Mouse (Mus musculus): Measurements from ENCODE around the gene Nrcam. TPM values are rescaled to one million over a fixed set of nuclear protein-coding genes. Genes with fewer than 3 reads are reported as not detected.

Gene Nrcam
- polyA plus RNA-seq, 1 experiment from 2014 or later, result 22.0 TPM

DNA sequence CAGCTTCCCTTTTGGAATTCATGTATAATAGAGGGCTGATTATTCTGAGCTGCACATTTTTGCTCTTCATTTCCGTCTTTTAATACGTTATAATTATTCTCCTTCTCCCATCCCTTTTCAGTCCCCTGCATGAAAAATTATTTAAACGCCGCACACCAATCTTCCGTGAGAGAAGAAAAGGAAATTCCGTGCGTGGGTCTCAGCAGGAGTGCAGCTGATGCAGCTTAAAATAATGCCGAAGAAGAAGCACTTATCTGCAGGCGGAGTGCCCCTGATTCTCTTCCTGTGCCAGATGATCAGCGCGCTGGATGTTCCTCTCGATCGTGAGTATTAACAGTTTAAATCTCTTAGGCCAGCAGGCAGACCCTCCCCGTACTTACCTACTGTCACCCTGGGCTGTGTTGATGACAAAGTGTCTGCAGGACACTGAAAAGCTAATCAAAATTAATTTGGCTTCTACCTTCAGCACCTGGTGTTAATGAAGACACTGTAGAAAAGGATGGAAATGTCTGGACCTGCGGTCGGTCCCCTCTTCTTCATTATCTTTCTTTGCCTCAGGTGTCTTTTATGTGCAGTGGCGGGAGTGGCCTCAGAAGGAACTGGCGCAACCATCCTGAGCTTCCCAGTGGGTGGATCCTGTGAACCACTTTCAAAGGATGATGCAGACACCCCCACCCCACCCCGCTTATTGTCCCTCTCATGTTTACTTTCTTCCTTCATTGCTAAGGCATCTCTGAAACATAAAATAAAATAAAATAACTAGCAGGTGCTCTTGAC is 203.8 kb downstream of the Nrcam start:
- Histone ChIP-seq H3K4me3 (no peak overlapping the region), H3K4me2 (no peak overlapping the region), H3K27me3 (no peaks in the 10 kb centered on the region), H3K9ac (no peak overlapping the region), H3K27ac (no peak overlapping the region), H3K36me3 (no peaks in the 10 kb centered on the region), H3K9me3 (no peaks in the 10 kb centered on the region), H3K4me1 (no peaks in the 10 kb centered on the region)
- WGBS, result 67% methylated on average over 19 of the region's 19 CpGs
- no peak for ATAC-seq (ENCODE audit: borderline replicate concordance, extremely low read depth, low FRiP score, low TSS enrichment)

DNA sequence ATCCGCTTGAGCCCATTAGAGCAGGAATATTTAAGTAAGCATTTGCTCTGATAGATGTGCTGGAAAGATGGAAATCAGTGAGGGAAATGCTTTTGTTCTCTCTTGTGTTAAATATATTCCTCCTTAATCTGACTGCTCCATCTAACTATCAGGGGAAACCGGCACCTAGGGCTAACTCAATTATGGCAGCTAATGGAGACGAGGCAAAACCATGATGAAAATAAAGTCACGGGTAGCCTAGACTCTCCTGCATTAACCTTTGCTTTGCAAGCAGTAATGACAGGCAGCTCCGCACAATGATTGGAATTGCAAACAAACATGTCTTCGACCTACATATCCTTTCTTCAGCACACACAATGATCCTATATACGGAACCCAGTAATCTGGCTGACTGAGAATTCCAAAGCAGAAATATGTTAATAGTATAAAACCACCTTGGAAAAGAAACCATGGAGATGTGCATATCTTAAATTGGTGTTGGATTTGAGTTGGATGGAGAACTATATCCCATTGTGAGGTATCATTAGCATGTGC is 205.5 kb downstream of the Nrcam start:
- H3K4me2 ChIP-seq, result no peak overlapping the region
- 82% methylated on average over 7 of the region's 7 CpGs for WGBS
- no peak overlapping the region for H3K4me3 ChIP-seq
- ATAC-seq (ENCODE audit: borderline replicate concordance, extremely low read depth, low FRiP score, low TSS enrichment), result no peak
- no peaks in the 10 kb centered on the region for H3K4me1 ChIP-seq
- no peaks in the 10 kb centered on the region for H3K9me3 ChIP-seq
- no peak overlapping the region for H3K27ac ChIP-seq
- H3K27me3 ChIP-seq, result no peaks in the 10 kb centered on the region
- H3K9ac ChIP-seq, result no peak overlapping the region
- H3K36me3 ChIP-seq, result no peaks in the 10 kb centered on the region

- no peak overlapping the region for H3K4me2 ChIP-seq
- WGBS, result 19% methylated on average over 5 of the region's 5 CpGs
- no peaks in the 10 kb centered on the region for H3K9me3 ChIP-seq
- no peaks in the 10 kb centered on the region for H3K36me3 ChIP-seq
- no peak overlapping the region for H3K27ac ChIP-seq
- no peaks in the 10 kb centered on the region for H3K4me1 ChIP-seq
- H3K9ac ChIP-seq, result no peak overlapping the region
- no peak for ATAC-seq (ENCODE audit: borderline replicate concordance, extremely low read depth, low FRiP score, low TSS enrichment)
- H3K27me3 ChIP-seq, result no peaks in the 10 kb centered on the region
- H3K4me3 ChIP-seq, result no peak overlapping the region
Observed at GRCm38 (mm10) chr12:44535623-44536022, 206.9 kb downstream of the Nrcam start.

- no peaks in the 10 kb centered on the region for H3K27me3 ChIP-seq
- H3K4me1 ChIP-seq, result peaks cover 10% of the 10 kb centered on the region; the same call in 1 of the 2 replicates
- H3K27ac ChIP-seq, result no peak overlapping the region
- no peak overlapping the region for H3K4me3 ChIP-seq
- H3K9me3 ChIP-seq, result no peaks in the 10 kb centered on the region
- 49% methylated on average over 8 of the region's 8 CpGs for WGBS
- ATAC-seq (ENCODE audit: borderline replicate concordance, extremely low read depth, low FRiP score, low TSS enrichment), result peak; percentile 21; the same call in 1 of the 2 replicates
- H3K4me2 ChIP-seq, result no peak overlapping the region
- H3K36me3 ChIP-seq, result no peaks in the 10 kb centered on the region
- no peak overlapping the region for H3K9ac ChIP-seq
Observed at GRCm38 (mm10) chr12:44547721-44548369, 219.2 kb downstream of the Nrcam start.

GRCm38 (mm10) chr12:44548465-44548864 is 219.8 kb downstream of the Nrcam start:
- WGBS, result 32% methylated on average over 9 of the region's 9 CpGs
- no peaks in the 10 kb centered on the region for H3K9me3 ChIP-seq
- ATAC-seq (ENCODE audit: borderline replicate concordance, extremely low read depth, low FRiP score, low TSS enrichment), result peak; percentile 23; the same call in 1 of the 2 replicates

DNA sequence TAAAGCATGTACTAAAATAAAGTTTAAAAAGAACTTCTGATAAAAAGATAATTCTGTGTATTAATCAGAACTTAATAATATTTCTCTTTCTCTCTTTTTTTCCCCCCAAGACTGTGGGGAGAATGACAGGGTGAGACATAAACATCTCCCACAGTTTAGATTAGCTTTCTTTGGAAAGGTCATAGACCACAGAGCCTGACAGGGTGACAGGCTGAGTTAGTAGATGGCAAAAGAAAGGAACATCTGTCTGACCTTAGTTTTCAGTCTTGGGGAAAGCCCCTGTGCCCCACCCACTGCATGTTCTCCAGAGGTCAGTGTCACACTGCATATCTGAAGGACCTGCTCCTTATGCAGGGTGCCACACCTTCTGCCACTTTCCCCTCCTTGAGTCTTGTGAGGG is 222.9 kb downstream of the Nrcam start:
- H3K36me3 ChIP-seq, result no peaks in the 10 kb centered on the region
- ATAC-seq (ENCODE audit: borderline replicate concordance, extremely low read depth, low FRiP score, low TSS enrichment), result peak; percentile 74
- no peak overlapping the region for H3K4me3 ChIP-seq
- H3K27me3 ChIP-seq, result no peaks in the 10 kb centered on the region
- H3K27ac ChIP-seq, result no peak overlapping the region
- H3K4me1 ChIP-seq, result peaks cover 19% of the 10 kb centered on the region; the same call in 1 of the 2 replicates
- no peaks in the 10 kb centered on the region for H3K9me3 ChIP-seq
- no peak overlapping the region for H3K4me2 ChIP-seq
- H3K9ac ChIP-seq, result no peak overlapping the region

More at GRCm38 (mm10) chr12:44548465-44548864, 219.8 kb downstream of the Nrcam start:
- Histone ChIP-seq H3K4me1 (peaks cover 14% of the 10 kb centered on the region; the same call in 1 of the 2 replicates), H3K4me2 (no peak overlapping the region), H3K36me3 (no peaks in the 10 kb centered on the region), H3K9ac (no peak overlapping the region), H3K27me3 (no peaks in the 10 kb centered on the region), H3K27ac (no peak overlapping the region), H3K4me3 (no peak overlapping the region)

DNA sequence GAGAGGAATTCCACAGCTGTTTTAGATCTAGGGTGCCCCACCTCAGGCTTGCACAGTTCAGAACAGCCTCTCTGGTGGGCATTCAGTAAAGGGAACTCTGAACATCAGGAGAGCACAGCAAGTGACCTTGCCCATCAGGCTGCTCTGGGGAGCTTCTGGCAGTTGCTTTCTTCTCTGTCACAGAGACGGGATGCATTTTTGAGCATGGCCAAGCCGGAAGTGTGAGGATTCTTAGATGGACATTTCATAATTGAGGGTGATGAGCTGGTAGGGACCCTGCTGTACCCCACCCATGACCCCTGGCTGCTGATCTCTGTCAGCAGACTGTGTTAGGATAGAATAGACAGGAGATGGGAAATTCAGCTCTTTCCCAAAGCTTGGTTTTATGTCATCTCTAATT is 225.4 kb downstream of the Nrcam start:
- H3K4me2 ChIP-seq, result no peak overlapping the region
- no peak for ATAC-seq (ENCODE audit: borderline replicate concordance, extremely low read depth, low FRiP score, low TSS enrichment)
- H3K27me3 ChIP-seq, result no peaks in the 10 kb centered on the region
- H3K9me3 ChIP-seq, result no peaks in the 10 kb centered on the region
- H3K9ac ChIP-seq, result no peak overlapping the region
- no peaks in the 10 kb centered on the region for H3K36me3 ChIP-seq
- peaks cover 17% of the 10 kb centered on the region; the same call in 1 of the 2 replicates for H3K4me1 ChIP-seq
- H3K27ac ChIP-seq, result no peak overlapping the region
- H3K4me3 ChIP-seq, result no peak overlapping the region
- WGBS, result 58% methylated on average over 2 of the region's 2 CpGs

DNA sequence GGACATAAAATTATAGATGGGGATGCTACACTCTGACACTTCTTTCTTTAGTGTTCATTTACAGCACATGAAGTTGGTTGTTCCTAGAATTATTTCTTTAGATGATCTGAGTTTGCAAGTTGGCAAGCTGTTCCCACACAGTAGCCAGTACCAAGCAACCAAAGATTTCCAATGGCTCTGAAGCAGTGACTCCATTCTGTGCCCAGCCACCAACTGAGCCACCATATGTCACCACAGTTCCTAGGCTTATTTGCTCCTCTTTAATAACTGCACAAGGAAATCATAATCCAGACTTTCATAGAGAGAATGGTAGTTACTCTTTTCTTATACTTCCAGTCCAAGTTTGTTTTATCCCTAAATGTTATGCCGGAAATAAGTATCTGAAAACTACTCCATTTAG is 226.1 kb downstream of the Nrcam start:
- Histone ChIP-seq H3K4me2 (no peak overlapping the region), H3K4me1 (peaks cover 18% of the 10 kb centered on the region; the same call in 1 of the 2 replicates), H3K27me3 (no peaks in the 10 kb centered on the region), H3K27ac (no peak overlapping the region), H3K4me3 (no peak overlapping the region), H3K9ac (no peak overlapping the region), H3K36me3 (no peaks in the 10 kb centered on the region), H3K9me3 (no peaks in the 10 kb centered on the region)
- 82% methylated on average over 1 of the region's 1 CpGs for WGBS
- ATAC-seq (ENCODE audit: borderline replicate concordance, extremely low read depth, low FRiP score, low TSS enrichment), result no peak

DNA sequence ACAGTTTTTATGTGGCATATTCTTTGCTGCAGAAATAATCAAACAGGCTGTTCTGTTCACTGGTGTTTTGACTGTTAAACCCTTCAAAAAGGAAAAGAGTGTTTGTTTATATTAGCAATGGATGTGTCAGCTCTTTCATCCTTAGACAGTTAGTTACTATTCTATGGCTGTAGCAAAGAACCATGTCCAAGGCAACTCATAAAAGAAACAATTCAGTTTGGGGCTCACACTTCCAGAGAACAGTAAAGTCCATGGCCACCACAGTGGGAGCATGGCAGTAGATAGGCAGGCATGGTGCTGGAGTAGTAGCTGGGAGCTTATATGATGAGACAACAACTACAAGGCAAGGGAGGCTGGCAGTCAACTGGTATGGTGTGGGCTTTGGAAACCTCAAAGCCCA is 231.3 kb downstream of the Nrcam start:
- H3K4me1 ChIP-seq, result 0 out of 2 replicates have a peak, but pooled peaks cover 6% of the 10 kb centered on the region
- H3K36me3 ChIP-seq, result no peaks in the 10 kb centered on the region
- H3K4me3 ChIP-seq, result no peak overlapping the region
- no peak overlapping the region for H3K9ac ChIP-seq
- peak overlapping the region; percentile 18; the same call in 1 of the 2 replicates for H3K27ac ChIP-seq
- H3K9me3 ChIP-seq, result no peaks in the 10 kb centered on the region
- ATAC-seq (ENCODE audit: borderline replicate concordance, extremely low read depth, low FRiP score, low TSS enrichment), result peak; percentile 65
- H3K4me2 ChIP-seq, result no peak overlapping the region
- H3K27me3 ChIP-seq, result no peaks in the 10 kb centered on the region

- WGBS, result 76% methylated on average over 7 of the region's 7 CpGs
- no peak overlapping the region for H3K27ac ChIP-seq
- no peaks in the 10 kb centered on the region for H3K9me3 ChIP-seq
- H3K27me3 ChIP-seq, result no peaks in the 10 kb centered on the region
- H3K9ac ChIP-seq, result no peak overlapping the region
- H3K36me3 ChIP-seq, result no peaks in the 10 kb centered on the region
- no peak overlapping the region for H3K4me3 ChIP-seq
- no peaks in the 10 kb centered on the region for H3K4me1 ChIP-seq
- H3K4me2 ChIP-seq, result no peak overlapping the region
- ATAC-seq (ENCODE audit: borderline replicate concordance, extremely low read depth, low FRiP score, low TSS enrichment), result no peak
Observed at GRCm38 (mm10) chr12:44570070-44570469, 241.4 kb downstream of the Nrcam start.

DNA sequence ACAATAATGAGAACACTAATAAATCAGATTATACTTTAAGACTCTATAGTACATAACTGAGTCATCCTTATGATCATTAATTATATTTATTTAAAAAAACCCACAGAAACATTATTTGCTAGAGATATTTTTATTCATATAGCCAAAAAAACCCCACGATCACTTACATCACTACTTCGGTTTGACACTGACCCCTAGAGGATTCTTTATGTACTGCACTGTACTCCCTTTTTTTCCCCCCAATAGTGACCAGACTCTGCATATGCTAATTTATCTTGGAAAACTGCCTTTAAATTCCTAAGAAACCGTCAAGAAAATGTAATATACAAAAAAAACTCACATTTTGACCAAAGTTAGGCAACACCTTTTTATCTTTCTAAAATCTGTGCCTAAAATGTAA is 244.0 kb downstream of the Nrcam start:
- Histone ChIP-seq H3K4me3 (no peak overlapping the region), H3K4me2 (no peak overlapping the region), H3K4me1 (no peaks in the 10 kb centered on the region), H3K27ac (no peak overlapping the region), H3K27me3 (no peaks in the 10 kb centered on the region), H3K9ac (no peak overlapping the region), H3K9me3 (no peaks in the 10 kb centered on the region), H3K36me3 (no peaks in the 10 kb centered on the region)
- WGBS, result 4% methylated on average over 3 of the region's 3 CpGs
- ATAC-seq (ENCODE audit: borderline replicate concordance, extremely low read depth, low FRiP score, low TSS enrichment), result no peak

DNA sequence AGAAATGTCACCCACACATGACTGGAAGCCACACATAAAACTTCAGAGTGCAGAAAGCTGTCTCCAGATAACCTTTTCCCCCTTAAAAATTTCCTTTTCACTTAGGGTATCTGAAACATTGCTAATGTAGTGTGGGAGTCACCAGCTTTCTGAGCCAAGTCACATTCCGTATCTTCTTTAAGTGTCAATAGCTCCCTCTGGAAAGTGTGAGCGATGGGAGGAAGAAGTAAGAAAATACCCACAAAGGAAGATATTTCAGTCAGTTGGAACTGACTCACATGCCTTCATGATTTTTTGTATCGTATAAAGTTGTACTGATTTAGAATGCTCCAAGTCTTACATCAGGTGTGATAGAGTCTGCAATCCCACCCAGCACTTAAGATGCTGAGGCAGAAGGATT is 245.5 kb downstream of the Nrcam start:
- no peaks in the 10 kb centered on the region for H3K36me3 ChIP-seq
- no peak overlapping the region for H3K27ac ChIP-seq
- H3K4me1 ChIP-seq, result no peaks in the 10 kb centered on the region
- ATAC-seq (ENCODE audit: borderline replicate concordance, extremely low read depth, low FRiP score, low TSS enrichment), result no peak
- 82% methylated on average over 3 of the region's 3 CpGs for WGBS
- H3K4me2 ChIP-seq, result no peak overlapping the region
- H3K4me3 ChIP-seq, result no peak overlapping the region
- H3K9me3 ChIP-seq, result no peaks in the 10 kb centered on the region
- H3K27me3 ChIP-seq, result no peaks in the 10 kb centered on the region
- H3K9ac ChIP-seq, result no peak overlapping the region

Data from lung, embryonic 15.5 days (tissue).